Mouse (Mus musculus) kidney, embryonic 16.5 days (tissue): ENCODE results near the gene Ndufa10. TPM values are rescaled to one million over a fixed set of nuclear protein-coding genes. Genes with fewer than 3 reads are reported as not detected.
"Not testable (repeated sequence)": the region's sequence is repeated elsewhere in the genome, so short reads cannot be mapped to it uniquely, and the experiment has no call there.

Source experiments
- ATAC-seq: fragments of 200-750 bp; cut with Nextera tagmentation; 2 replicates; pipeline ENCODE4 v1.8.0; 2017; ENCODE audit warnings: moderate TSS enrichment; ENCODE audit not compliant: low FRiP score, low TSS enrichment
- H3K27ac ChIP-seq: fragments of 300-500 bp; sonication (generic); 2 replicates; pipeline ENCODE4 v1.5.1; 2014; ENCODE audit warnings: low read length
- H3K27me3 ChIP-seq: fragments of 300-500 bp; sonication (generic); 2 replicates; pipeline ENCODE4 v1.6.1; 2014; ENCODE audit warnings: low read length, control low read depth, mixed read lengths; ENCODE audit not compliant: insufficient read depth
- H3K36me3 ChIP-seq: fragments of 300-500 bp; sonication (generic); 2 replicates; pipeline ENCODE4 v1.6.1; 2014; ENCODE audit warnings: low read length, control low read depth, mixed read lengths; ENCODE audit not compliant: insufficient read depth
- H3K4me1 ChIP-seq: fragments of 300-500 bp; sonication (generic); 2 replicates; pipeline ENCODE4 v1.6.1; 2014; ENCODE audit warnings: low read length, control low read depth, mixed read lengths; ENCODE audit not compliant: insufficient read depth
- H3K4me2 ChIP-seq: fragments of 300-500 bp; sonication (generic); replicated peaks from 2 replicates; pipeline ENCODE4 v1.6.1; 2014; ENCODE audit warnings: low read depth, low read length
- H3K4me3 ChIP-seq: fragments of 300-500 bp; sonication (generic); 2 replicates; pipeline ENCODE4 v1.5.1; 2014; ENCODE audit warnings: mild to moderate bottlenecking, low read length
- H3K9ac ChIP-seq: fragments of 300-500 bp; sonication (generic); replicated peaks from 2 replicates; pipeline ENCODE4 v1.6.1; 2014; ENCODE audit warnings: low read length
- H3K9me3 ChIP-seq: fragments of 300-500 bp; sonication (generic); 2 replicates; pipeline ENCODE4 v1.6.1; 2016; ENCODE audit warnings: low read length, control low read depth
- WGBS: fragments of 180-500 bp; shearing (Covaris S2); extraction: QIAGEN DNeasy Blood & Tissue Kit; methylation state at CpG from one replicate; pipeline ENCODE4 v1.1.7; 2014; 5-methylcytosine and 5-hydroxymethylcytosine counted together
- polyA plus RNA-seq: library from polyadenylated mRNA; unstranded; fragments of >200 nt; fragmentation: Nextera tagmentation; extraction: Ambion mirVana; gene quantifications from 2 replicates; pipeline ENCODE4 v1.2.1, GENCODE M21; 2015

The Ndufa10 gene
- polyA plus RNA-seq: 348 and 378 TPM in 2 replicates

GRCm38 (mm10) chr1:92473165-92474041 is at the start of gene Ndufa10:
Gene Ndufa10 (minus strand): TSS chr1:92473860.
- peaks cover 21% of the 10 kb centered on the region for H3K36me3 ChIP-seq
- H3K9me3 ChIP-seq: no peaks in the 10 kb centered on the region
- ATAC-seq: peak; percentile 95
- peak within 1 kb of the TSS; percentile 80 for H3K9ac ChIP-seq
- peaks cover 13% of the 10 kb centered on the region for H3K4me1 ChIP-seq
- peak within 1 kb of the TSS; percentile 70; the same call in 1 of the 2 replicates for H3K27ac ChIP-seq
- peaks cover 2% of the 10 kb centered on the region; the same call in 1 of the 2 replicates for H3K27me3 ChIP-seq
- peak within 1 kb of the TSS; percentile 78 for H3K4me2 ChIP-seq
- peak within 1 kb of the TSS; percentile 69 for H3K4me3 ChIP-seq
- WGBS: under 1% methylated on average over 67 of the region's 67 CpGs

GRCm38 (mm10) chr1:92521376-92521775 is 47.7 kb upstream of the Ndufa10 start:
- H3K36me3 ChIP-seq: no peaks in the 10 kb centered on the region
- H3K4me3 ChIP-seq: no peak overlapping the region
- no peak overlapping the region for H3K4me2 ChIP-seq
- no peaks in the 10 kb centered on the region for H3K9me3 ChIP-seq
- H3K9ac ChIP-seq: no peak overlapping the region
- 0 out of 2 replicates have a peak, but pooled peaks cover 6% of the 10 kb centered on the region for H3K4me1 ChIP-seq
- no peak overlapping the region for H3K27ac ChIP-seq
- no peaks in the 10 kb centered on the region for H3K27me3 ChIP-seq
- ATAC-seq: no peak
- 22% methylated on average over 10 of the region's 10 CpGs for WGBS

- 73% methylated on average over 6 of the region's 6 CpGs for WGBS
- H3K27me3 ChIP-seq: no peaks in the 10 kb centered on the region
Observed at GRCm38 (mm10) chr1:92519046-92519445, 45.4 kb upstream of the Ndufa10 start.

GRCm38 (mm10) chr1:92518561-92518960 is 44.9 kb upstream of the Ndufa10 start, which contains the start of gene Olfr1414:
Gene Olfr1414 (minus strand): TSS chr1:92518661.
- Histone ChIP-seq H3K27ac (no peak within 1 kb of the TSS), H3K9ac (no peak within 1 kb of the TSS), H3K4me1 (0 out of 2 replicates have a peak, but pooled peaks cover 6% of the 10 kb centered on the region), H3K4me3 (no peak within 1 kb of the TSS), H3K27me3 (no peaks in the 10 kb centered on the region), H3K36me3 (no peaks in the 10 kb centered on the region), H3K9me3 (no peaks in the 10 kb centered on the region), H3K4me2 (no peak within 1 kb of the TSS)
- WGBS: 76% methylated on average over 3 of the region's 3 CpGs
- no peak for ATAC-seq

More at GRCm38 (mm10) chr1:92519046-92519445, 45.4 kb upstream of the Ndufa10 start:
- no peak overlapping the region for H3K4me2 ChIP-seq
- H3K9ac ChIP-seq: no peak overlapping the region
- no peak overlapping the region for H3K4me3 ChIP-seq
- no peaks in the 10 kb centered on the region for H3K36me3 ChIP-seq
- H3K27ac ChIP-seq: no peak overlapping the region
- no peak for ATAC-seq
- no peaks in the 10 kb centered on the region for H3K9me3 ChIP-seq
- 0 out of 2 replicates have a peak, but pooled peaks cover 6% of the 10 kb centered on the region for H3K4me1 ChIP-seq

- no peaks in the 10 kb centered on the region for H3K4me1 ChIP-seq
- H3K27ac ChIP-seq: no peak overlapping the region
- no peaks in the 10 kb centered on the region for H3K36me3 ChIP-seq
- no peak overlapping the region for H3K4me2 ChIP-seq
- H3K9me3 ChIP-seq: no peaks in the 10 kb centered on the region
- WGBS: 70% methylated on average over 11 of the region's 11 CpGs
- H3K9ac ChIP-seq: no peak overlapping the region
- no peak overlapping the region for H3K4me3 ChIP-seq
- H3K27me3 ChIP-seq: no peaks in the 10 kb centered on the region
- no peak for ATAC-seq
Observed at GRCm38 (mm10) chr1:92515390-92515789, 41.7 kb upstream of the Ndufa10 start.

- not testable (repeated sequence) for H3K27me3 ChIP-seq, H3K27ac ChIP-seq, H3K9ac ChIP-seq, H3K4me3 ChIP-seq, ATAC-seq, H3K4me1 ChIP-seq, H3K9me3 ChIP-seq, H3K4me2 ChIP-seq, H3K36me3 ChIP-seq
- WGBS: 89% methylated on average over 4 of the region's 5 CpGs
Observed at GRCm38 (mm10) chr1:92511646-92512045, 38.0 kb upstream of the Ndufa10 start.

- no peak within 1 kb of the TSS for H3K9ac ChIP-seq
- no peaks in the 10 kb centered on the region for H3K4me1 ChIP-seq
- no peaks in the 10 kb centered on the region for H3K36me3 ChIP-seq
- no peak within 1 kb of the TSS for H3K27ac ChIP-seq
- H3K4me3 ChIP-seq: no peak within 1 kb of the TSS
- 77% methylated on average over 2 of the region's 2 CpGs for WGBS
- no peak within 1 kb of the TSS for H3K4me2 ChIP-seq
- no peaks in the 10 kb centered on the region for H3K27me3 ChIP-seq
- no peaks in the 10 kb centered on the region for H3K9me3 ChIP-seq
- ATAC-seq: no peak
Observed at GRCm38 (mm10) chr1:92496001-92496400, 22.3 kb upstream of the Ndufa10 start, which contains the start of gene Olfr1415. Gene Olfr1415 (minus strand): TSS chr1:92496101.

GRCm38 (mm10) chr1:92485013-92485412 is 11.4 kb upstream of the Ndufa10 start, which contains the start of gene Olfr1416:
Gene Olfr1416 (minus strand): TSS chr1:92485113.
- no peak for ATAC-seq
- H3K9me3 ChIP-seq: peaks cover 6% of the 10 kb centered on the region; the same call in 1 of the 2 replicates
- no peak within 1 kb of the TSS for H3K27ac ChIP-seq
- H3K27me3 ChIP-seq: no peaks in the 10 kb centered on the region
- H3K36me3 ChIP-seq: no peaks in the 10 kb centered on the region
- H3K9ac ChIP-seq: no peak within 1 kb of the TSS
- H3K4me2 ChIP-seq: no peak within 1 kb of the TSS
- H3K4me3 ChIP-seq: no peak within 1 kb of the TSS
- no peaks in the 10 kb centered on the region for H3K4me1 ChIP-seq

GRCm38 (mm10) chr1:92474066-92474578 is 462 bp upstream of the Ndufa10 start:
- Histone ChIP-seq H3K9ac (peak overlapping the region; percentile 66), H3K4me2 (peak overlapping the region; percentile 78), H3K27ac (no peak overlapping the region; the same call in 1 of the 2 replicates), H3K36me3 (peaks cover 15% of the 10 kb centered on the region), H3K9me3 (no peaks in the 10 kb centered on the region), H3K4me1 (peaks cover 13% of the 10 kb centered on the region), H3K4me3 (peak overlapping the region; percentile 69), H3K27me3 (peaks cover 2% of the 10 kb centered on the region; the same call in 1 of the 2 replicates)
- ATAC-seq: peak; percentile 80; the same call in 1 of the 2 replicates
- WGBS: 4% methylated on average over 10 of the region's 10 CpGs
